Mouse (Mus musculus): ENCODE measurements around the gene Fndc8. TPM values are rescaled to one million over a fixed set of nuclear protein-coding genes. Genes with fewer than 3 reads are reported as not detected.

Gene Fndc8
- 0.42 and 0.44 TPM in 2 replicates for polyA plus RNA-seq (2015; fragmentation: Nextera tagmentation; extraction: Ambion mirVana)

GRCm38 (mm10) chr11:82891936-82892335, at the start of gene Fndc8:
Fndc8 (plus strand) TSS chr11:82892124.

DNA sequence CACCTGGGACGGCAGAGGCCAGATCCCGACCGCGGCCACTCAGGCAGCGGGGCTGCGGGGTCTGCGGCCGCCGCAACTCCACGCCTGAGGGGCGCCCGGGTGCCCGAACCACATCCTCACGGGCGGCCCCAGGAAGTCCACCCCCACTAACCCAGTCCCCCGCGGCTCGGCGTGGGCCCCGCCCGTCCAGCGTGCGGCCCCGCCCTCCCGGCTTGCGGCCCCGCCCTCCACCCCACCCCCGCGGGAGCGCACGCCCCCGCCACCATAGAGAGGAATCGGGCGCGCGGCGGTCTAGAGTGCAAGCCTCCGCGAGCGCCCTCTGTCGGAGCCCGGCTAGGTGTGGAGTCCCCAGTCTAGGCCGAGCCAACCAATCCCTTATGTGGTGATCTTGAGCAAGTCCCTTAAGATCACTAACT, 20.9 kb upstream of the Fndc8 start, which contains the start of gene Rffl:
Rffl (minus strand) TSS at position 180 of the 416 bp plus-strand sequence.

GRCm38 (mm10) chr11:82890342-82890762, 1.6 kb upstream of the Fndc8 start, which contains the start of gene Rad51d:
Rad51d (minus strand) TSS chr11:82890614.

DNA sequence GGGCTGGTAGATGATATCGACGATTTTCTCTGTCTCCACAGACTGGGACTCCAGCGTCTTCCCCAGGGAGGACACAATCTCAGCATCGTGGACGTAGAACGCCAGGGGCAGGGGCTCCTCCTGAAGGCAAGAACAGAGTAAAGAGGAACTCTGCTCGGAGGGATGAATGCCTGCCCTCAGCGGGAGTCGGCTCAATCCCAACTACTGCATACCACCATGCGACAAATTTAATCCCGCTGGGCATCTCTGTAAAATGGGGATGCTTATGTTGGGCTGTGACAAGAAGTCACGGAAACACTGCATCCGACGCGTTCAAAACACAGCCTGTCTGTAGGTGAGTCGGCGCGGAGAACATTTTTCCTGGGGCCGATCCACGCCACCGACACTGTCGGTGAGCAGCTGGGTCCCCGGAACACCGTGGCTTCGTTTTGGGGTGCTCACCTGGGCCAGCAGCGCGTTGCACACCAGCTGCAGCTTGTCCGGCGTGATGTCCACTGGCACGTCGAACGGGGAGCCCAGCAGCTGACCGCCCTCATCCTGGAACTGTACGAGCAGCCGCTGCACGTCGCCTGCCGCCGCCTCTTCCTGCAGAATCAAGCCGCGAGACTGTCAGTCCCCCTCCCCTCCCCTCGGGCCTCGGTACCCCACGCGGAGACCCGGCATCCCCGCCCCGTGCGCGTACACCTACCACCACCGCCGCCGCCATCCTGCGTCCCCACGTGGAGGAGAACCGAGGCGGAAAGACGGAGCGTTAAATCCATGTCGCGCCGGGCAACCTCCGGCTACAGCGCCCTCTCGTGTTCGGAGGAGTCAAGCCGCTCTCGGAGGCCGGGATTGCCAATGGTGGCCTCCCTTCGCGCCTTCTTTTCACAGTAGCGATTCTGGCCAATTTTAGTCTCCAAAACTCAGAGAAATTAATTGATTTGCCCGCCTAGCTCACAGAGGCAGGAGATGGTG, 16.0 kb downstream of the Fndc8 start, which contains the start of gene Nle1:
Nle1 (minus strand) TSS at position 761 of the 957 bp plus-strand sequence.

DNA sequence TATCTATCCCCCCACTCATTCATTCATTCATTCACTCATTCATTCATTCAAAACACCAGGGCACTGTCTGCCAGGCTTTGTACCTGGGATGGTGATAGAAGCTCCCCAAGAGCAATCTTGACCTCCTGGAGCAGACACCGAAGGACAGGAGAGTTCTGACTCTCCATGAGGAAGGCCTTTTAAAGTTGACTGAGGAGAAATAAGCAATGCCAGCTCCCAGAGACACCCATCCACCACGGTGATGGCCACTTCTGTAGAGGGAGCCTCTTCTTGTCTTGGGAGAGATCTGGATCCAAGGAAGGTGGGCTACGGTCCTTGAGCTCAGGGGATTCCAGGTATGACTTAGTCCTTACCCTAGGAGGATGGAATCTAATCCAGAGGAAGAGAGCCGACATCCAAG, 18.3 kb downstream of the Fndc8 start, which contains the start of gene Unc45b:
Unc45b (plus strand) TSS at position 301 of the 400 bp plus-strand sequence.

Other genes with a start within 250 kb of the Fndc8 start
- 0.26 and 0.28 TPM in 2 replicates for gene Cct6b, start 127.8 kb upstream of the Fndc8 start, polyA plus RNA-seq (2015; fragmentation: Nextera tagmentation; extraction: Ambion mirVana)
- gene Zfp830, start 127.8 kb upstream of the Fndc8 start, polyA plus RNA-seq (2015; fragmentation: Nextera tagmentation; extraction: Ambion mirVana) = 20.0 and 21.0 TPM in 2 replicates
- gene Lig3, start 111.0 kb upstream of the Fndc8 start, polyA plus RNA-seq (2015; fragmentation: Nextera tagmentation; extraction: Ambion mirVana) = 8.9 and 10.4 TPM in 2 replicates
- 3.3 and 4.0 TPM in 2 replicates for gene Rffl, start 20.9 kb upstream of the Fndc8 start, polyA plus RNA-seq (2015; fragmentation: Nextera tagmentation; extraction: Ambion mirVana)
- 8.1 and 9.9 TPM in 2 replicates for gene Rad51d, start 1.5 kb upstream of the Fndc8 start, polyA plus RNA-seq (2015; fragmentation: Nextera tagmentation; extraction: Ambion mirVana)
- 10.8 and 14.6 TPM in 2 replicates for gene Nle1, start 16.3 kb downstream of the Fndc8 start, polyA plus RNA-seq (2015; fragmentation: Nextera tagmentation; extraction: Ambion mirVana)
- gene Unc45b, start 18.4 kb downstream of the Fndc8 start, polyA plus RNA-seq (2015; fragmentation: Nextera tagmentation; extraction: Ambion mirVana) = 105 and 118 TPM in 2 replicates
- 7.9 and 10.0 TPM in 2 replicates for gene Slfn5, start 59.2 kb downstream of the Fndc8 start, polyA plus RNA-seq (2015; fragmentation: Nextera tagmentation; extraction: Ambion mirVana)
- gene Slfn9, start 99.7 kb downstream of the Fndc8 start, polyA plus RNA-seq (2015; fragmentation: Nextera tagmentation; extraction: Ambion mirVana) = 2.9 and 3.7 TPM in 2 replicates
- gene Slfn8, start 128.7 kb downstream of the Fndc8 start, polyA plus RNA-seq (2015; fragmentation: Nextera tagmentation; extraction: Ambion mirVana) = 0.58 and 0.71 TPM in 2 replicates
- 5.7 and 8.7 TPM in 2 replicates for gene Slfn2, start 173.0 kb downstream of the Fndc8 start, polyA plus RNA-seq (2015; fragmentation: Nextera tagmentation; extraction: Ambion mirVana)
- 0.67 and 0.82 TPM in 2 replicates for gene Slfn1, start 224.7 kb downstream of the Fndc8 start, polyA plus RNA-seq (2015; fragmentation: Nextera tagmentation; extraction: Ambion mirVana)